Mouse (Mus musculus): Measurements from ENCODE around the gene Gm45062.

- TF ChIP-seq CTCF (IDR thresholded peaks at IDR 0.05; ENCODE audit: borderline replicate concordance, control insufficient read depth, extremely low read depth, insufficient read depth, low read length, poor library complexity) (peak; percentile 76; the same call in 1 of the 2 replicates), POLR2A (IDR thresholded peaks at IDR 0.05; ENCODE audit: control insufficient read depth, extremely low read depth, insufficient read depth, low read length, poor library complexity) (peak; percentile 99)
Measured at GRCm38 (mm10) chr6:8508883-8509536, 249.8 kb downstream of the Gm45062 start.

Measured in thymus, adult 2 months (tissue).